Mouse (Mus musculus) limb, embryonic 15.5 days (tissue): ENCODE data around the gene Myo7a. TPM values are rescaled to one million over a fixed set of nuclear protein-coding genes. Genes with fewer than 3 reads are reported as not detected.

Experiments
- ATAC-seq: fragments of 200-750 bp; cut with Nextera tagmentation; 2 replicates; pipeline ENCODE4 v1.8.0; 2017; ENCODE audit warnings: low read depth, moderate TSS enrichment; ENCODE audit not compliant: insufficient number of reproducible peaks, low FRiP score, low TSS enrichment
- H3K27ac ChIP-seq: fragments of 300-500 bp; sonication (generic); 2 replicates; pipeline ENCODE4 v1.5.1; 2015; ENCODE audit warnings: moderate library complexity, mild to moderate bottlenecking, inconsistent platforms
- H3K27me3 ChIP-seq: fragments of 300-500 bp; sonication (generic); 2 replicates; pipeline ENCODE4 v1.6.1; 2015; ENCODE audit warnings: inconsistent platforms
- H3K36me3 ChIP-seq: fragments of 300-500 bp; sonication (generic); 2 replicates; pipeline ENCODE4 v1.6.1; 2015; ENCODE audit warnings: inconsistent platforms
- H3K4me1 ChIP-seq: fragments of 300-500 bp; sonication (generic); 2 replicates; pipeline ENCODE4 v1.6.1; 2015; ENCODE audit warnings: inconsistent platforms
- H3K4me2 ChIP-seq: fragments of 300-500 bp; sonication (generic); 2 replicates; pipeline ENCODE4 v1.6.1; 2015; ENCODE audit warnings: mild to moderate bottlenecking, inconsistent platforms
- H3K4me3 ChIP-seq: fragments of 300-500 bp; sonication (generic); 2 replicates; pipeline ENCODE4 v1.5.1; 2015; ENCODE audit warnings: mild to moderate bottlenecking, inconsistent platforms
- H3K9ac ChIP-seq: fragments of 300-500 bp; sonication (generic); 2 replicates; pipeline ENCODE4 v1.6.1; 2015; ENCODE audit warnings: inconsistent platforms
- H3K9me3 ChIP-seq: fragments of 300-500 bp; sonication (generic); 2 replicates; pipeline ENCODE4 v1.6.1; 2016; ENCODE audit warnings: inconsistent platforms
- WGBS: fragments of 180-500 bp; shearing (Covaris S2); methylation state at CpG from one replicate; pipeline ENCODE4 v1.1.7; 2015; 5-methylcytosine and 5-hydroxymethylcytosine counted together
- polyA plus RNA-seq: library from polyadenylated mRNA; unstranded; fragments of >200 nt; fragmentation: Nextera tagmentation; extraction: Ambion mirVana; gene quantifications from 2 replicates; pipeline ENCODE4 v1.2.1, GENCODE M21; 2015

Gene Myo7a
- polyA plus RNA-seq, 1 experiment from 2014 or later = 8.0 TPM

DNA sequence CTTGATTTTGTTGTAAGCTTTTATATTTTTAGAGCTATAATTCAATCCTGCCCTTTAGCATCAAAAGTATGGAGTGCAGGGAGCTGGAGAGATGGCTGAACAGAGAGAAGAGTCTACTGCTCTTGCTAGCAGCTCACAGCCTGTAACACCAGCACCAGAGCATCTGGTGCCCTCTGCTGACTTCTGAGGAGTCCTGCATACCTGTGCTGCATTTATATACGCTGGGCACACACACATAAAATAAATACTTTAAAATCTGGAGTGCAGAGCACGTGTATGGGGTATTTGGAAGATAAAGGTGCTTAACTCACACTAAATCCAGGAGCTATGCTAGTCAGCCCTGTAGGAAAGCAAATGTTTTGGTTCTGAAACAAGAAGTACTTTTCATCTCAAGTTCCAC lies 33.0 kb downstream of the Myo7a start:
- H3K36me3 ChIP-seq = no peaks in the 10 kb centered on the region
- H3K4me3 ChIP-seq = no peak overlapping the region
- H3K9ac ChIP-seq = no peak overlapping the region
- peaks cover 24% of the 10 kb centered on the region for H3K4me1 ChIP-seq
- no peak overlapping the region for H3K4me2 ChIP-seq
- no peaks in the 10 kb centered on the region for H3K9me3 ChIP-seq
- ATAC-seq = no peak
- H3K27ac ChIP-seq = no peak overlapping the region
- H3K27me3 ChIP-seq = no peaks in the 10 kb centered on the region
- 30% methylated on average over 2 of the region's 2 CpGs for WGBS

DNA sequence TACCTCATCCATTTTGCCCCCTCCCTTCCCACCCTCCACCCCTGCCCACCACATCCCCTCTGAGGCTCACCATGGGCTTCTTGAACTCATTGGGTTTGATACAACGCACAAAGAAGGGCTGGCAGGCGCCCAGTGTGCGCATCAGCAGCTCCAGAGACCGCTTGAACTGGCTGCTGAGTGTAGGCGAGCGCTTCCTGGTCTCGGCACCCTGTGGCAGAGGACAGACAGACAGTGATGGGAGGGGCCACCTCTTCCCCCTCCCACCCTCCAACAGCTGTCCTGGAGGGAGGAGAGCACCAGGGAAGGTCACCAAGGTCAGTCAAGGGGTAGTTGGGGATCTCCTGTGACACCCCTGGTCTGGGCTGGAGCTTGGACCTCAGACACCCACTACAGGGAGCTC lies 34.0 kb downstream of the Myo7a start:
- no peaks in the 10 kb centered on the region for H3K9me3 ChIP-seq
- no peak for ATAC-seq
- H3K36me3 ChIP-seq = no peaks in the 10 kb centered on the region
- no peaks in the 10 kb centered on the region for H3K27me3 ChIP-seq
- H3K27ac ChIP-seq = no peak overlapping the region
- WGBS = 79% methylated on average over 7 of the region's 7 CpGs
- H3K9ac ChIP-seq = no peak overlapping the region
- peaks cover 24% of the 10 kb centered on the region for H3K4me1 ChIP-seq
- H3K4me2 ChIP-seq = no peak overlapping the region
- H3K4me3 ChIP-seq = no peak overlapping the region

DNA sequence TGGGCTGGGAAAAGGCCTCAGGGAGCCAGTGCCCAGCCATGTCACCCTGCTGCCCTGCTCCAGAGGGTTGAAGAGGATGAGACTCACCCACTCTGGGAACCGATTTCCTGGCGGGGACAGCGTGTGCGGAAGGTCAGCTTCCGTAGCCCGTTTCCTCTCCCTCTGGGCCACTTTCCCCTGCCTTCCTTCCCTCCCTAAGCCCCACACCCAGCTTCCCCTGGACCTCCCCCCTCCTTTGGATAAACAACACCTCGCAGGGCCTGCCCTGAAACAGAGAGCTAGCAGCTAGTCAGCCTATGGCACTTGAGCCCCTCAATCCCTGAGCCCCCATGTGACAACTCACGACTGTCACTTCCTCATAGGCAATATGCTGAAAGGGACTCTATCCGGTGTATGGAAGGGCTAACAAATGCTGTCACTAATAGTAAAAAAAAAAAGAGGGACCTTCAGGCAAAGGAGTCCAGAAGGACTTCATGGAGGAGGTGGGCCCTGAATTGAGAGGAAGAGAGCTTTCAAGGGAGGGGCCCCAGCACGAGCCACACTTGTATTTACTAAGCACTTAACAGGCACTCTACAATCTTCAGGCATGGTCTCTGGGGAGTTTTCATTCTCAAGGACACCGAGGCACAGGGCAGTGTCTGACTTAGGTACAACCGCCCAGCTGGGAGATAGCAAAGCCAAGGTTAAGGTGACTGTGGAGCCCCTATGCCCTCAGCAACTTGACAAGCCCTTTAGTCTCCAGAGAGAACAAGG lies 34.6 kb downstream of the Myo7a start:
- Histone ChIP-seq H3K27ac (no peak overlapping the region), H3K9ac (no peak overlapping the region)
- no peak for ATAC-seq

DNA sequence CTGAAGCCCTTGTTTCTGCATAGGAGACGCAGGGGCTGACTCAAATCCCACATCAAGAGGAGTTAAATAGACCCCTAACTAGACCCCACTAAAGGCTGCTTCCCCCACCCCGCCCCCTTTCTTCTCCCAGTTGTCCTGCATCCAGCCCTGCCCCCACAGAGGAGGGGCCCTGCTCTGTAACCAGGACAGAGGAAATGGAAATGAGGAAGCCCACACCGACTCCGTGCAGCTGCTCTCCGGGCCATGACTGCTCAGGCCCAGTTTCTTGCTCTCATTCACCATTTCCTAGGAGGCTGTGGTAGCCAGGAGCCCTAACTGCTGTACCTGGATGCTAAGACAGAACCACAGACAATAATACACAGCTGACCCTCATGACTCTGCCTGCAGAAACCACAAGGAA lies 36.9 kb downstream of the Myo7a start:
- no peaks in the 10 kb centered on the region for H3K9me3 ChIP-seq
- no peak overlapping the region for H3K27ac ChIP-seq
- no peaks in the 10 kb centered on the region for H3K27me3 ChIP-seq
- 0 out of 2 replicates have a peak, but pooled peaks cover 7% of the 10 kb centered on the region for H3K36me3 ChIP-seq
- peaks cover 24% of the 10 kb centered on the region for H3K4me1 ChIP-seq
- H3K4me2 ChIP-seq = no peak overlapping the region
- no peak for ATAC-seq
- H3K4me3 ChIP-seq = no peak overlapping the region
- H3K9ac ChIP-seq = no peak overlapping the region
- 30% methylated on average over 5 of the region's 5 CpGs for WGBS

More for the DNA sequence above, 34.6 kb downstream of the Myo7a start:
- no peak overlapping the region for H3K4me3 ChIP-seq
- no peaks in the 10 kb centered on the region for H3K9me3 ChIP-seq
- H3K27me3 ChIP-seq = no peaks in the 10 kb centered on the region
- 48% methylated on average over 12 of the region's 12 CpGs for WGBS
- peaks cover 24% of the 10 kb centered on the region for H3K4me1 ChIP-seq
- H3K36me3 ChIP-seq = no peaks in the 10 kb centered on the region
- H3K4me2 ChIP-seq = no peak overlapping the region

DNA sequence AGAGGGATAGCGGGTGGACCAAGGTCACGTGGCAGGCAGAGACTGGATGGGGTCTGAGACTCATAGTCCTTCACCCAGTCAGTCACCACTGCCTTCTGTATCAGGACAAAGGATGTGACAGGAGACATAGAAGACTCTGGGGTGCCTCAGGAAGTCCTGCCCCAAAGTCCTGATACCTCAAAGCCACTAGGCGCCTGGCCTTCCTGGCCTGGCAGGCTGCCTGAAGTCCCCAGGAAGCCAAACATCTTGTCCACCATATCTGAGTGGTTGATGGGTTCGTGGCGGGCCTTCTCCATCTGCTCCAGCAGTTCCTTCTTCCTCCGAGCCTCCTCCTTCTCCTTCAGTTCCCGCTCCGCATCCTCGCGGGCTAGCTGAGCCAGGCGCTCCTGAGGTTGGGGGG lies 41.9 kb downstream of the Myo7a start:
- peaks cover 5% of the 10 kb centered on the region; the same call in 1 of the 2 replicates for H3K4me1 ChIP-seq
- whole genome bisulfite sequencing = 86% methylated on average over 11 of the region's 11 CpGs
- H3K9ac ChIP-seq = no peak overlapping the region
- no peak overlapping the region for H3K4me2 ChIP-seq
- no peaks in the 10 kb centered on the region for H3K9me3 ChIP-seq
- H3K36me3 ChIP-seq = 0 out of 2 replicates have a peak, but pooled peaks cover 7% of the 10 kb centered on the region
- H3K27me3 ChIP-seq = no peaks in the 10 kb centered on the region
- no peak for ATAC-seq
- H3K4me3 ChIP-seq = no peak overlapping the region
- no peak overlapping the region for H3K27ac ChIP-seq

DNA sequence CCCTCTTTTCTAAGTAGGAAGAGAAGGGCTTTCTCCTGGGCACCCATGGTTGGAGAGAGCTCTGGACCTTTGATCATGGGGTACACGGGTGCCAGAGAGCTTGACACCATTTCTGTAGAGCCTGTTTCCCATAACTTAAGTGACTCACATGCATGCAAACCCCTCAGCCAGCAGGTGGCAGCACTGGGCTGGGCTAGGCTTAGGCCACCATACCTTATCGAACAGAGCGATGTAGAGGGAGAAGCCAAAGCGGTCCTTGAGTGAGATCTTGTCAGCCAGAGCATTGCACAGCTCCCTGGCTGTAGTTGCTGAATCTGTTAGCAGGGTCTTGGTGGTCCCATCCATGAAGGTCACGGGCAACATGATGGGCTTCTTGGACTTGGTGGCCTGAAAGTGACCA lies 47.7 kb downstream of the Myo7a start:
- Histone ChIP-seq H3K9me3 (no peaks in the 10 kb centered on the region), H3K27ac (no peak overlapping the region), H3K27me3 (no peaks in the 10 kb centered on the region), H3K4me1 (no peaks in the 10 kb centered on the region), H3K9ac (no peak overlapping the region), H3K36me3 (0 out of 2 replicates have a peak, but pooled peaks cover 3% of the 10 kb centered on the region), H3K4me3 (no peak overlapping the region), H3K4me2 (no peak overlapping the region)
- WGBS = 32% methylated on average over 5 of the region's 5 CpGs
- no peak for ATAC-seq

DNA sequence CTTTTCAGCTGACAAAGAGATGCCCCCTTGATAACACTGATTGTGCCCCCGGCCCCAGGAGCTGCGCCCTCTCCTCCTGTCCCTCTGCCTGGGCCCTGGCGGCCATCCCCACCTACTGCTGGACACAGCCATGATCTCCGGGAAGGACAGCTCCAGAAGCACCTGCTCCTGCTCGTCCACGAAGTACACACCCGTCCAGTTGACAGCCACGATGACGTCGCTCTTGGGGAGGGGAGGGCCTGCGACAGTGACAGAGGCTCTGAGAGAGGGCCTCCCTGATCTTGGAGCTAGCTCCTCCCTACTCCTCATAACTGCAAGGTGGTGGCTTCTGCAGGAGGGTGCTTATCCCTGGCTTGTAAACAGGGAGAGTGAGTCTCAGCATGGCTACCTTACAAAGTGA lies 53.1 kb downstream of the Myo7a start:
- H3K27ac ChIP-seq = no peak overlapping the region
- no peaks in the 10 kb centered on the region for H3K9me3 ChIP-seq
- WGBS = 80% methylated on average over 11 of the region's 11 CpGs
- no peak for ATAC-seq
- 0 out of 2 replicates have a peak, but pooled peaks cover 6% of the 10 kb centered on the region for H3K36me3 ChIP-seq
- no peak overlapping the region for H3K9ac ChIP-seq
- H3K4me2 ChIP-seq = no peak overlapping the region
- H3K27me3 ChIP-seq = no peaks in the 10 kb centered on the region
- H3K4me1 ChIP-seq = no peaks in the 10 kb centered on the region
- H3K4me3 ChIP-seq = no peak overlapping the region

DNA sequence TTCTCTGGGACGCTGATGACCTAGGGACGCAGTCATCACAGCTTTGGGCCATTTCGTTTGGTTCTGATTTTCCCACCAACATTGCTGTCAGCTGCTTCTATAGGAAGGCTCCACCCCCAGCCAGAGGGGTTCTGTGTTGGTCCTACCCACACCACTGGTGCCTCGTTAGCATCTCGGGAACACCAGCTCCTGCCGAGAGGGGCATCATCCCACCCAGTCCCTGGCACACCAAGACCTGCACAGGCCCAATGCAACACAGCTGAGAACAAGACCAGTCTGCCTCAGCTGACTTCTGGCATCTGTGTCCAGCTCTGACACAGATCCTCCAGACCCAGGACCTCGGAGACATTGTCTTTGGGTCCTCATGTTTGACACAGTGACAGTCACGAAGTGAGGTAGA lies 64.4 kb downstream of the Myo7a start:
- no peak for ATAC-seq
- no peak overlapping the region for H3K4me3 ChIP-seq
- H3K27ac ChIP-seq = no peak overlapping the region
- no peak overlapping the region for H3K4me2 ChIP-seq
- no peaks in the 10 kb centered on the region for H3K9me3 ChIP-seq
- no peaks in the 10 kb centered on the region for H3K4me1 ChIP-seq
- H3K36me3 ChIP-seq = no peaks in the 10 kb centered on the region
- H3K27me3 ChIP-seq = no peaks in the 10 kb centered on the region
- 76% methylated on average over 8 of the region's 8 CpGs for WGBS
- H3K9ac ChIP-seq = no peak overlapping the region

DNA sequence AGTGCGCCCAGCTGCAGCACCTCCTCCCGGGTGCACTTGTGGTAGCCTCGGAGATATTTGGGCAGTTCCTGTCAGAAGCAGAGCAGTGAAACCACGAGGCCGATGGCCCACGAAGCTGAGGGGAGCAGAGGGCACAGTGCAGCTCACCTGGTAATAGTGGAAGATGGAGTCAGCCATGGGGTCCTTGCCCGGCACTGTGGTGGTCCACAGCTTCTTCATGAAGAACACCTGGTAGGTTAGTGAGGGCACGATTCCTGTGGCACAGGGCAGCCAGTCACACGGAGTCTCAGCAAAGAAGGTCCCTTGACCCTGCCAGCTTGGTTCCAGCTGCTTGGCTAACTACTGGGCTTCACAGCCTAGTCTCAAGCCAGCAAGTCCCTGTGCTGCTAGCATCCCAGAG lies 64.9 kb downstream of the Myo7a start:
- WGBS = 88% methylated on average over 9 of the region's 9 CpGs

DNA sequence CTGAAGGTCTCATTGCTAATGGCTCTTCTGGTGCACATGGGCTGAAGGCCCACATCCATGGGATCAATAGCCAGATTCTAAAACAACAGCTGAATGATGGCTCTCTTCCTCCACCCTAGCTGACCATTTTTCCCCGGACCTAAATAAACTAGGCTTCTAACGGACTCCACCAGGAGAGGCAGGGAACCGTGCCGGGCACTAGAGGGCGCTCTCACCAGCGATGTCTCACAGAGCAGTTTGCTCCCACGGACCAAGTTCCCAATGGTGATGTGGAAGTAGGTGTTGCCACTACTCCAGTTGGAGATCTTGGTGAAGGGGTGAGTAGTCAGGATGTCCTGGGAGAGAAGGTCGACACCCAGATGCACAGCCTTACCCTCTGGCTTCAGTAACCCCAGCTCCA lies 67.3 kb downstream of the Myo7a start:
- no peak overlapping the region for H3K9ac ChIP-seq
- no peaks in the 10 kb centered on the region for H3K4me1 ChIP-seq
- no peaks in the 10 kb centered on the region for H3K36me3 ChIP-seq
- no peaks in the 10 kb centered on the region for H3K9me3 ChIP-seq
- 19% methylated on average over 8 of the region's 8 CpGs for WGBS
- H3K27ac ChIP-seq = no peak overlapping the region
- no peaks in the 10 kb centered on the region for H3K27me3 ChIP-seq
- no peak overlapping the region for H3K4me3 ChIP-seq
- no peak for ATAC-seq
- H3K4me2 ChIP-seq = no peak overlapping the region

More for the DNA sequence above, 64.9 kb downstream of the Myo7a start:
- Histone ChIP-seq H3K4me2 (no peak overlapping the region), H3K36me3 (no peaks in the 10 kb centered on the region), H3K4me1 (no peaks in the 10 kb centered on the region), H3K9ac (no peak overlapping the region), H3K4me3 (no peak overlapping the region), H3K27ac (no peak overlapping the region), H3K27me3 (no peaks in the 10 kb centered on the region), H3K9me3 (no peaks in the 10 kb centered on the region)
- no peak for ATAC-seq

DNA sequence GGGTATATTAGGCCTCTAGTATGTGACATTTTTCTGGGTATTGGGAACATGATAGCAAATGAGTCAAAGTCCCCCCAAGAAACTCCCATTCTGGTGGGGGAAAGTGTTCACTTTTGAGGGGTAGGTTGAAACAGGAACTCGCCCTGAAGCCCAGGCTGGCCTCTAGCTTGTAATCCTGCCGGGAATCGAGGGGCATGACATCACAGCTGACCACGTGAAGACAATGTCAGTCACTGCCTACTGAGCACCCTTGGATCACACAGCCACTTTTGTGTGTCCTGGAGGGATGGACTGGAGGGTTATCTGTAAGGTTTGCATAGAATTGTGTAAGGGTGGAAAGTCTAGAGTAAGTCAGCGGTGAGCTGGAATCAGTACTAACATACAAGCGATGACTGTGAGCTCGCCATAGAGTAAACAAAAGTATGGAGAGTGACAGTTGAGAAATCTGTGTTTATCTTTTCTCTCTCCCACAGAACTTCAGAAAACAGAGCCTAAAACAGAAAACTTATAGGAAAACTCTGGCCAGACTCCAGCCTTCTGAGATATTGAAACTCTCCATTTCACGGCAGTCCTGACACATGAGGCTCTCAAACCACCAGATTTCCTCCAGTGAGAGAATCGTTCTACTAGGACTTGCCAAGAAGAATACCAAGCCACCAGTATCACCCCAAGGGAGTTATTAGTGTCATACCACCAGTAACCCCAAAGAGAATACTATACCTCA lies 71.1 kb downstream of the Myo7a start:
- ATAC-seq = no peak
- no peak overlapping the region for H3K4me2 ChIP-seq

DNA sequence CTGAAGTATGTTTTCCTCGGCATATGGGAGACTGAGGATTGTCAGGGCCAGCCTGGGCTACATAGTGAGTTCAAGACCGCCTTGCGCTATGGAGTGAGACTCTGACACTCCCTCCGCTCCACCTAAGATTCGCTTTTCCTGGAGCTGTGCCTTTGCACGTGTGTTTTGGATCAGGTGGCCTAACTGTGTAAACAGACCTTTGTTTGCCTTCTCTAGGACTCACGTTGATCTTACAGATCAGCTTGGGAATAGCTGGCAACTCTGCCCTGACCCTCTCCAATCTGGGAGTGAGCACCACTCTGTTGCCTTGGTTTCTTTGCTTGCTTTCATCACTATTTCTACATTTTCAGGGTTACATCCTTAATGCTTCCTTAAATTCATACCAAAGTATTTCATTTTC lies 116.7 kb downstream of the Myo7a start:
- WGBS = 81% methylated on average over 7 of the region's 7 CpGs
- H3K27me3 ChIP-seq = no peaks in the 10 kb centered on the region
- no peak overlapping the region for H3K4me2 ChIP-seq
- H3K9ac ChIP-seq = no peak overlapping the region
- H3K27ac ChIP-seq = no peak overlapping the region
- no peaks in the 10 kb centered on the region for H3K36me3 ChIP-seq
- H3K4me3 ChIP-seq = no peak overlapping the region
- H3K4me1 ChIP-seq = no peaks in the 10 kb centered on the region
- no peak for ATAC-seq
- no peaks in the 10 kb centered on the region for H3K9me3 ChIP-seq

More for the DNA sequence above, 71.1 kb downstream of the Myo7a start:
- Histone ChIP-seq H3K36me3 (no peaks in the 10 kb centered on the region), H3K4me3 (no peak overlapping the region), H3K9ac (no peak overlapping the region), H3K9me3 (no peaks in the 10 kb centered on the region), H3K27me3 (no peaks in the 10 kb centered on the region), H3K4me1 (no peaks in the 10 kb centered on the region), H3K27ac (no peak overlapping the region)
- WGBS = 80% methylated on average over 9 of the region's 9 CpGs
